Comparison of ENCODE assay signal across 8 mouse cellular contexts in the genomic region with DNA sequence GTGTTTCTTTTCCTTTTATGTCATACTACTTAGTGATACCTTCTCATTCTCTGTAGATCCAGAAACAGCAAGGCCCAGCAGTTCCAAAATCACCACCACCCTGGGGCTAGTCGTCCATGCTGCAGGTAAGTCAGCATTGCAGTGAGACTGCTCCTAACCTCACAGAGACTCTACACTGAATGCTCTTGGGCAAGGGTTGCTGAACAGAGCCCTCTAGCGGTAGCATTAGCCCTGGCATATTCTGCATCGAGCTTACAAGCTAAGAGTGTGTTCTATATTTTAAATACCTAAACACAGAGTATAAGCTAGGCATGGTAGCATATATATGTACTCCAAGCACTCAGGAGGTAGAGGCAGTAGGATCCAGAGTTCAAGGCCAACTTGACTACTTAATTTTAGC. TPM values are rescaled to one million over a fixed set of nuclear protein-coding genes. Genes with fewer than 3 reads are reported as not detected.
DNase-seq lines count a peak whose midpoint lies in the region; ATAC-seq lines count a peak whose summit lies in the region.

No protein-coding gene starts in this region.

- no peak overlapping the region for H3K27ac ChIP-seq in kidney, embryonic 16.5 days (ENCODE audit: low read length)
- H3K27ac ChIP-seq in hindbrain, embryonic 14.5 days: no peak overlapping the region
- H3K27ac ChIP-seq in midbrain, embryonic 14.5 days (replicated peaks; ENCODE audit: low read depth, low read length): no peak overlapping the region

- intact Hi-C loops in left cerebral cortex, postnatal 25 days (cut with DNase I): no loop called here

- DNase-seq in kidney, adult 11 months: peak; percentile 39
- DNase-seq in MN1 (ENCODE audit: low spot score): peak; percentile 73
- DNase-seq in cerebellum, postnatal 10 days: peak; percentile 74 to 84
- peak; percentile 74 for DNase-seq in hindbrain, embryonic 14.5 days (ENCODE audit: low spot score)
- peak; percentile 58 to 72 for DNase-seq in left cerebral cortex, postnatal 25 days (ENCODE audit: low spot score in 2 of 2)
- DNase-seq in midbrain, embryonic 14.5 days: peak; percentile 84
- DNase-seq in yolk sac, embryonic 10.5 days (ENCODE audit: low spot score): peak; percentile 26

- H3K36me3 ChIP-seq in kidney, embryonic 16.5 days (ENCODE audit: insufficient read depth, low read length): peaks cover 37% of the 10 kb centered on the region
- peaks cover 48% of the 10 kb centered on the region for H3K36me3 ChIP-seq in hindbrain, embryonic 14.5 days (replicated peaks; ENCODE audit: control insufficient read depth, insufficient read depth)
- H3K36me3 ChIP-seq in midbrain, embryonic 14.5 days (ENCODE audit: control insufficient read depth, insufficient read depth, low read length): peaks cover 39% of the 10 kb centered on the region

- 8% methylated on average over 3 of the region's 3 CpGs for WGBS in kidney, embryonic 16.5 days
- 17% methylated on average over 3 of the region's 3 CpGs for WGBS in hindbrain, embryonic 14.5 days
- 13% methylated on average over 3 of the region's 3 CpGs for WGBS in midbrain, embryonic 14.5 days

- no peaks in the 10 kb centered on the region for H3K9me3 ChIP-seq in kidney, embryonic 16.5 days (ENCODE audit: low read length)
- no peaks in the 10 kb centered on the region for H3K9me3 ChIP-seq in hindbrain, embryonic 14.5 days (ENCODE audit: control insufficient read depth, low read length)
- H3K9me3 ChIP-seq in midbrain, embryonic 14.5 days (ENCODE audit: control insufficient read depth, low read length): no peaks in the 10 kb centered on the region

- no peak overlapping the region for H3K4me3 ChIP-seq in kidney, embryonic 16.5 days (ENCODE audit: low read length)
- H3K4me3 ChIP-seq in hindbrain, embryonic 14.5 days (replicated peaks; ENCODE audit: low read length): no peak overlapping the region
- no peak overlapping the region for H3K4me3 ChIP-seq in midbrain, embryonic 14.5 days (replicated peaks; ENCODE audit: low read depth, low read length)

- no peak for ATAC-seq in kidney, embryonic 16.5 days (ENCODE audit: low FRiP score, low TSS enrichment)
- ATAC-seq in hindbrain, embryonic 14.5 days (ENCODE audit: low FRiP score): no peak
- no peak for ATAC-seq in midbrain, embryonic 14.5 days (ENCODE audit: low FRiP score, low TSS enrichment)

- H3K9ac ChIP-seq in kidney, embryonic 16.5 days (replicated peaks; ENCODE audit: low read length): no peak overlapping the region
- no peak overlapping the region for H3K9ac ChIP-seq in hindbrain, embryonic 14.5 days
- no peak overlapping the region for H3K9ac ChIP-seq in midbrain, embryonic 14.5 days (replicated peaks; ENCODE audit: low read length)

- H3K4me1 ChIP-seq in kidney, embryonic 16.5 days (ENCODE audit: insufficient read depth, low read length): no peaks in the 10 kb centered on the region
- H3K4me1 ChIP-seq in hindbrain, embryonic 14.5 days (replicated peaks; ENCODE audit: control insufficient read depth, insufficient read depth, low read length): no peaks in the 10 kb centered on the region
- H3K4me1 ChIP-seq in midbrain, embryonic 14.5 days (ENCODE audit: control insufficient read depth, insufficient read depth, low read length): no peaks in the 10 kb centered on the region

- H3K27me3 ChIP-seq in kidney, embryonic 16.5 days (ENCODE audit: insufficient read depth, low read length): no peaks in the 10 kb centered on the region
- H3K27me3 ChIP-seq in hindbrain, embryonic 14.5 days (ENCODE audit: control insufficient read depth, insufficient read depth, low read length): no peaks in the 10 kb centered on the region
- no peaks in the 10 kb centered on the region for H3K27me3 ChIP-seq in midbrain, embryonic 14.5 days (ENCODE audit: control insufficient read depth, insufficient read depth, low read length)

- H3K4me2 ChIP-seq in kidney, embryonic 16.5 days (replicated peaks; ENCODE audit: low read depth, low read length): no peak overlapping the region
- no peak overlapping the region for H3K4me2 ChIP-seq in hindbrain, embryonic 14.5 days (replicated peaks)
- no peak overlapping the region for H3K4me2 ChIP-seq in midbrain, embryonic 14.5 days (ENCODE audit: low read length)

RNA-seq across cellular contexts. Expression of gene Plekhd1, which starts 19.2 kb away (rescaled TPM):
- polyA plus RNA-seq in kidney, embryonic 16.5 days (2015; fragmentation: Nextera tagmentation; extraction: Ambion mirVana): 2.7 TPM in 2 replicates
- polyA plus RNA-seq in hindbrain, embryonic 14.5 days (2014; fragmentation: Nextera tagmentation; extraction: Ambion mirVana): 3.5 and 5.9 TPM in 2 replicates
- total RNA-seq in left cerebral cortex, postnatal 25 days (2021): 1 to 10 TPM; 1.6 to 1.8 TPM
- polyA plus RNA-seq in midbrain, embryonic 14.5 days (2014; fragmentation: Nextera tagmentation; extraction: Ambion mirVana): 2.5 and 3.5 TPM in 2 replicates

RNA-seq across cellular contexts. Expression of gene Erh, which starts 29.0 kb away (rescaled TPM):
- 279 and 331 TPM in 2 replicates for polyA plus RNA-seq in kidney, embryonic 16.5 days (2015; fragmentation: Nextera tagmentation; extraction: Ambion mirVana)
- polyA plus RNA-seq in hindbrain, embryonic 14.5 days (2014; fragmentation: Nextera tagmentation; extraction: Ambion mirVana): 228 and 237 TPM in 2 replicates
- 10 to 100 TPM; 33.6 to 41.2 TPM for total RNA-seq in left cerebral cortex, postnatal 25 days (2021)
- polyA plus RNA-seq in midbrain, embryonic 14.5 days (2014; fragmentation: Nextera tagmentation; extraction: Ambion mirVana): 258 and 288 TPM in 2 replicates

RNA-seq across cellular contexts. Expression of gene Slc39a9, which starts 29.5 kb away (rescaled TPM):
- polyA plus RNA-seq in kidney, embryonic 16.5 days (2015; fragmentation: Nextera tagmentation; extraction: Ambion mirVana): 32.0 and 34.8 TPM in 2 replicates
- polyA plus RNA-seq in hindbrain, embryonic 14.5 days (2014; fragmentation: Nextera tagmentation; extraction: Ambion mirVana): 27.2 and 32.1 TPM in 2 replicates
- total RNA-seq in left cerebral cortex, postnatal 25 days (2021): 10 to 100 TPM; 40.5 to 43.4 TPM
- 20.2 and 29.5 TPM in 2 replicates for polyA plus RNA-seq in midbrain, embryonic 14.5 days (2014; fragmentation: Nextera tagmentation; extraction: Ambion mirVana)

Comparison
In these comparisons a context has a peak if more than half of its experiments do, and no peak if none do; other contexts are left out.
1. DNase-seq: peak in every context shown above with its lines; median percentile 84 in midbrain, embryonic 14.5 days; 79 in cerebellum, postnatal 10 days; 74 in hindbrain, embryonic 14.5 days; 73 in MN1; 65 in left cerebral cortex, postnatal 25 days; 39 in kidney, adult 11 months; 26 in yolk sac, embryonic 10.5 days.